Comparison of ENCODE assay signal across 8 mouse cellular contexts in genomic region chr1:74858171-74858719, GRCm38 (mm10). TPM values are rescaled to one million over a fixed set of nuclear protein-coding genes. Genes with fewer than 3 reads are reported as not detected.
A peak's percentile ranks its signal among the peaks of the same experiment; 100 is the strongest.
DNase-seq lines count a peak whose midpoint lies in the region; ATAC-seq lines count a peak whose summit lies in the region.

No protein-coding gene starts in this region.

- peak; percentile 57 for ATAC-seq in megakaryocyte progenitor cell, adult 5-6 weeks (replicated peaks; ENCODE audit: poor library complexity)

- DNase-seq in adrenal gland, adult 2 months, result peak; percentile 83
- peak; percentile 97 to 98 for DNase-seq in cerebellum, postnatal 25 days
- peak; percentile 86 to 90 for DNase-seq in frontal cortex, postnatal 36 days (ENCODE audit: low spot score in 2 of 2)
- peak; percentile 30 for DNase-seq in induced T-regulatory cell, adult 2 months (ENCODE audit: low read depth)
- peak; percentile 69 to 89 for DNase-seq in left cerebral cortex, adult 8-10 months (ENCODE audit: low spot score in 2 of 2)
- peak; percentile 91 for DNase-seq in right cerebral cortex, postnatal 25 days
- DNase-seq in spleen, postnatal 14 days (ENCODE audit: low spot score in 2 of 2), result no peak

RNA-seq across cellular contexts. Expression of gene Cdk5r2, which starts 3.5 kb away (rescaled TPM):
- total RNA-seq in adrenal gland, adult 2 months (2021), result 1 to 10 TPM; 3.1 to 4.6 TPM
- 8.7 and 11.6 TPM in 2 replicates for polyA plus RNA-seq in adrenal gland, adult 2 months (2012; rRNA removed)
- 100 to 1,000 TPM; 264 to 303 (median 291) TPM for total RNA-seq in left cerebral cortex, adult 8-10 months (2022)
- total RNA-seq in megakaryocyte progenitor cell, adult 5-6 weeks (2015), result not detected in 2 replicates
- not detected in 2 replicates for total RNA-seq in megakaryocyte progenitor cell, adult 5-6 weeks (2017)

RNA-seq across cellular contexts. Expression of gene Fev, which starts 27.0 kb away (rescaled TPM):
- total RNA-seq in adrenal gland, adult 2 months (2021), result 1 to 10 TPM; 1.3 to 2.0 TPM
- polyA plus RNA-seq in adrenal gland, adult 2 months (2012; rRNA removed), result 1.8 and 3.1 TPM in 2 replicates
- total RNA-seq in left cerebral cortex, adult 8-10 months (2022), result under 1 TPM in 1 of 4 experiments, not detected in 3; 0.37 TPM
- not detected in 2 replicates for total RNA-seq in megakaryocyte progenitor cell, adult 5-6 weeks (2015)
- total RNA-seq in megakaryocyte progenitor cell, adult 5-6 weeks (2017), result not detected in 2 replicates

RNA-seq across cellular contexts. Expression of gene Cryba2, which starts 34.7 kb away (rescaled TPM):
- 1 to 10 TPM in 1 of 2 experiments, under 1 TPM in 1; 0.52 to 1.8 TPM for total RNA-seq in adrenal gland, adult 2 months (2021)
- polyA plus RNA-seq in adrenal gland, adult 2 months (2012; rRNA removed), result 0.55 and 0.85 TPM in 2 replicates
- under 1 TPM in 1 of 4 experiments, not detected in 3; 0.58 TPM for total RNA-seq in left cerebral cortex, adult 8-10 months (2022)
- not detected in 2 replicates for total RNA-seq in megakaryocyte progenitor cell, adult 5-6 weeks (2015)
- total RNA-seq in megakaryocyte progenitor cell, adult 5-6 weeks (2017), result not detected in 2 replicates

Comparison
In these comparisons a context has a peak if more than half of its experiments do, and no peak if none do; other contexts are left out.
1. DNase-seq: peak in adrenal gland, adult 2 months (single experiment), cerebellum, postnatal 25 days (2 of 2), frontal cortex, postnatal 36 days (2 of 2), induced T-regulatory cell, adult 2 months (single experiment), left cerebral cortex, adult 8-10 months (2 of 2) and right cerebral cortex, postnatal 25 days (single experiment); none in spleen, postnatal 14 days (0 of 2).
2. RNA of gene Cdk5r2, which starts 3.5 kb away (total RNA-seq): 264 to 303 TPM in left cerebral cortex, adult 8-10 months; 3.1 to 4.6 TPM in adrenal gland, adult 2 months and not detected in megakaryocyte progenitor cell, adult 5-6 weeks; every median in the first group is over 10 times any median in the second.